Mouse (Mus musculus): Measurements from ENCODE around the gene Wdsub1.

GRCm38 (mm10) chr2:59881404-59881803 lies 987 bp downstream of the Wdsub1 start:
- TF ChIP-seq CTCF (IDR thresholded peaks at IDR 0.05; ENCODE audit: low read depth, low read length) (no peak), POLR2A (IDR thresholded peaks at IDR 0.05; ENCODE audit: extremely low read depth, insufficient read depth, low read length) (no peak)
